Mouse (Mus musculus): ENCODE measurements around the gene Ugt2b1. TPM values are rescaled to one million over a fixed set of nuclear protein-coding genes. Genes with fewer than 3 reads are reported as not detected.
"Not testable (repeated sequence)": the region's sequence is repeated elsewhere in the genome, so short reads cannot be mapped to it uniquely, and the experiment has no call there.

Gene Ugt2b1
- total RNA-seq (2014; rRNA removed; ENCODE audit: low replicate concordance), result not detected in 2 replicates
- polyA plus RNA-seq (2015; fragmentation: Nextera tagmentation; extraction: Ambion mirVana), result not detected in 2 replicates

DNA sequence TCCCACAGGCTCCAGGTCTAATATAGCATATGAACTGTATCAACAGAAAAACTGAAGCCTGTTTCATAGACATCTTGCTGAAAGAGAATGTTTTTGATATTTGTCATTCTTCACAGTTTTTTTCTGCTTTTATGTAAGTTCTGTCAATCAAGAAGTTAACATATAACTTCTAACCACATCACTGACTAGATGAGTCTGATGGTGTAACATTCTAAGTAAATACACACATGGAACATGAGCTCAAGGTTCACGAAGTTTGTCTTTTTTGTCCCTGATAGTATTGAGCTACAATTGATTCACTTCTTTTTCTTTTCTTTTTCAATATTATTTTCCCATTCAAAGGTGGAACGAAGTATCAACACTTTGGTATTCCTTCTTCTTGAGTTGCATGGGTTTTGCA is at the start of gene Ugt2b1:
Gene Ugt2b1, minus strand, starts transcription at position 105 of the 400 bp plus-strand sequence.
- Histone ChIP-seq H3K9ac (replicated peaks; ENCODE audit: low read depth, low read length) (no peak within 1 kb of the TSS), H3K36me3 (replicated peaks; ENCODE audit: control insufficient read depth, insufficient read depth, low read length) (no peaks in the 10 kb centered on the region), H3K9me3 (replicated peaks; ENCODE audit: control insufficient read depth, low read length) (no peaks in the 10 kb centered on the region), H3K4me2 (ENCODE audit: low read depth, low read length) (no peak within 1 kb of the TSS), H3K4me3 (ENCODE audit: low read depth, low read length) (no peak within 1 kb of the TSS), H3K27ac (ENCODE audit: low read depth) (no peak within 1 kb of the TSS), H3K27me3 (ENCODE audit: control insufficient read depth, insufficient read depth, low read length) (no peaks in the 10 kb centered on the region), H3K4me1 (ENCODE audit: control insufficient read depth, insufficient read depth) (no peaks in the 10 kb centered on the region)
- 62% methylated on average over 2 of the region's 2 CpGs for WGBS
- no peak for ATAC-seq (ENCODE audit: insufficient read depth, low read depth)
- TF ChIP-seq EP300 (IDR thresholded peaks at IDR 0.05; ENCODE audit: low read depth) (no peak), CTCF (IDR thresholded peaks at IDR 0.05; ENCODE audit: low read depth) (no peak)
- DNase-seq (ENCODE audit: low spot score), result no peak

DNA sequence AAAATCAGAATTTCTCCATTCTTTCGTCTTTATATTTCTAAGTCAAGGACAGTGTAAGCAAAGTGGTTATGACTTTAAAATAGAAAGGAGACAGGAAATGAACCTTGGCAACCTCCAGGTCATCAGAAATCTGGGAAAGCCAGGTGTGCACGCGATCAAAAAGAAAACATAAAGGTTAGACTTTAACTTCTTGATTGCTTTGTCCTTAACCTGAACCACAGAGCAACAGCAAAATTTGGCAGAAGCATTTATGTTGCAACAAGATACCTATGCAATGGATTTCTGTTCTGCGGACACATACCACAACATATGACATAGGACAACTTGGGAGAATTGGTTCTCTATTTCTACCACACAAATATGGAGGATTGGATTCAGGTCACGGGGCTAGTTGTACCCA is 40.9 kb upstream of the Ugt2b1 start:
- 76% methylated on average over 5 of the region's 5 CpGs for WGBS
- H3K36me3 ChIP-seq (replicated peaks; ENCODE audit: control insufficient read depth, insufficient read depth, low read length); DNase-seq (ENCODE audit: low spot score); H3K4me2 ChIP-seq (ENCODE audit: low read depth, low read length); H3K9me3 ChIP-seq (replicated peaks; ENCODE audit: control insufficient read depth, low read length); H3K27ac ChIP-seq (ENCODE audit: low read depth); H3K4me1 ChIP-seq (ENCODE audit: control insufficient read depth, insufficient read depth); H3K27me3 ChIP-seq (ENCODE audit: control insufficient read depth, insufficient read depth, low read length); H3K4me3 ChIP-seq (ENCODE audit: low read depth, low read length); H3K9ac ChIP-seq (replicated peaks; ENCODE audit: low read depth, low read length); ATAC-seq (ENCODE audit: insufficient read depth, low read depth): not testable (repeated sequence)

- WGBS, result 79% methylated on average over 1 of the region's 1 CpGs
- not testable (repeated sequence) for H3K27ac ChIP-seq (ENCODE audit: low read depth); H3K9ac ChIP-seq (replicated peaks; ENCODE audit: low read depth, low read length); DNase-seq (ENCODE audit: low spot score); H3K4me3 ChIP-seq (ENCODE audit: low read depth, low read length); H3K27me3 ChIP-seq (ENCODE audit: control insufficient read depth, insufficient read depth, low read length); H3K4me2 ChIP-seq (ENCODE audit: low read depth, low read length); H3K4me1 ChIP-seq (ENCODE audit: control insufficient read depth, insufficient read depth); H3K36me3 ChIP-seq (replicated peaks; ENCODE audit: control insufficient read depth, insufficient read depth, low read length); H3K9me3 ChIP-seq (replicated peaks; ENCODE audit: control insufficient read depth, low read length); ATAC-seq (ENCODE audit: insufficient read depth, low read depth)
These were observed 36.5 kb upstream of the Ugt2b1 start for GRCm38 (mm10) chr5:86962849-86963248.

DNA sequence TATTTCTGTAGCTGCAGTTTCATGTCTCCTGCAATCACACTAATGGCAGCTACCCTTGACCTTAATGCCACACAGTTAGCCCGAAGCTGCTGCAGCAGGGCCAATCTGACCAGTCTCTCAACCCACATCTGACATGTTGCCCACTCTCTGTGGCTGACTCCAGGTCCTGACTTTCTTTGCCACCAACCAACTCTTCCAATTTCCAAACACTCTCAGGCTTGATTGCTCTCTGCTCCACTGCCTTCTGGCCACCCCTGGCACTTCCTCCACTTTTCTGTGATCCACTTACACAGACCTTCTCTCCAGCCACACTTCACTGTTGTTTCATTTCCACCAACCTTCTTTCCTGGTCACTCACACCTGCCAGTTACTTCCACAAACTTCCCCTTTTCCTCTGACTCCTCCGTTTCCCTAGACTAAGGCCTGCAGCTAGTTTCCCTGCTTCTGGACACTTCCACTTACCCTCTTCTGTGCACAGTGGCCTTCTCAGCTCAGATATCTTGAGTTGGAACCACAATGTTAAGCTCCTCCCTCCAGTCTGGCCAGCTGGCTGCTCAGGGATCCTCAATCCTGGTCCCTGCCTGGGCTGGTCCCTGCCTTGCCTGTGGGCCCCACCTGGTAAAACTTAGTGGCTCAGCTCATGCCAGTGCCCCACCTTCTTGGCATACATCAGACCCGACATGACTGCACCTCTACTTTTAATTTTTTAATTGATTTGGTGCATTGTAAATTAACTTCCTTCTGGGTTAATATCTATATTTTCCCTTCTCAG is 35.4 kb upstream of the Ugt2b1 start:
- 63% methylated on average over 3 of the region's 3 CpGs for WGBS
- Histone ChIP-seq H3K4me3 (ENCODE audit: low read depth, low read length) (no peak overlapping the region), H3K4me2 (ENCODE audit: low read depth, low read length) (no peak overlapping the region), H3K9me3 (replicated peaks; ENCODE audit: control insufficient read depth, low read length) (no peaks in the 10 kb centered on the region), H3K9ac (replicated peaks; ENCODE audit: low read depth, low read length) (no peak overlapping the region), H3K36me3 (replicated peaks; ENCODE audit: control insufficient read depth, insufficient read depth, low read length) (no peaks in the 10 kb centered on the region), H3K27ac (ENCODE audit: low read depth) (no peak overlapping the region), H3K27me3 (ENCODE audit: control insufficient read depth, insufficient read depth, low read length) (no peaks in the 10 kb centered on the region), H3K4me1 (ENCODE audit: control insufficient read depth, insufficient read depth) (no peaks in the 10 kb centered on the region)
- no peak for DNase-seq (ENCODE audit: low spot score)
- no peak for ATAC-seq (ENCODE audit: insufficient read depth, low read depth)
- TF ChIP-seq CTCF (IDR thresholded peaks at IDR 0.05; ENCODE audit: low read depth), result no peak
- no peak for TF ChIP-seq EP300 (IDR thresholded peaks at IDR 0.05; ENCODE audit: low read depth)

DNA sequence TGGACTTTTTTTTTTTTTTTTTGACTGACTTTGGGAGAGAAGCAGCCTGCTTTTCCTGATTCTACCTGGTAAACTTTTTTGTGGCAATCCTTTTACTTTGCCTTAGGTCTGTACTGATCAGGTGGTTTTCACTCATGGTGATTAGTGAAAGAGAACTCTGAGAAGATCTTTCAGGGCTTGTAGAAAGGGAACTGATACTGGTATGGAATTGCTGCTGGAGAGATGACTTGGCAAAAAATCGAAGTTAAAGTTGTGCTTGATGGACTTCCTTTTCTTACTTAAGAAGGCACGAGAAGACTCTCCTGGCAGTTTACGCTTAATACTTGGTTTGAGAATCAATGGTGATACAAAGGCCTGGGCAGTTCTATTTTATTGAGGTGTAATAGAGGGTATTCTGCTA is 34.2 kb upstream of the Ugt2b1 start:
- Histone ChIP-seq H3K4me3 (ENCODE audit: low read depth, low read length) (no peak overlapping the region), H3K36me3 (replicated peaks; ENCODE audit: control insufficient read depth, insufficient read depth, low read length) (no peaks in the 10 kb centered on the region), H3K4me2 (ENCODE audit: low read depth, low read length) (no peak overlapping the region), H3K27me3 (ENCODE audit: control insufficient read depth, insufficient read depth, low read length) (no peaks in the 10 kb centered on the region), H3K4me1 (ENCODE audit: control insufficient read depth, insufficient read depth) (no peaks in the 10 kb centered on the region), H3K27ac (ENCODE audit: low read depth) (no peak overlapping the region), H3K9me3 (replicated peaks; ENCODE audit: control insufficient read depth, low read length) (no peaks in the 10 kb centered on the region), H3K9ac (replicated peaks; ENCODE audit: low read depth, low read length) (no peak overlapping the region)
- 69% methylated on average over 3 of the region's 3 CpGs for WGBS
- DNase-seq (ENCODE audit: low spot score) (no peak), ATAC-seq (ENCODE audit: insufficient read depth, low read depth) (no peak)
- TF ChIP-seq EP300 (IDR thresholded peaks at IDR 0.05; ENCODE audit: low read depth), result no peak
- TF ChIP-seq CTCF (IDR thresholded peaks at IDR 0.05; ENCODE audit: low read depth), result no peak

- Histone ChIP-seq H3K9me3 (replicated peaks; ENCODE audit: control insufficient read depth, low read length) (no peaks in the 10 kb centered on the region), H3K27ac (ENCODE audit: low read depth) (no peak overlapping the region), H3K4me1 (ENCODE audit: control insufficient read depth, insufficient read depth) (no peaks in the 10 kb centered on the region), H3K4me3 (ENCODE audit: low read depth, low read length) (no peak overlapping the region), H3K4me2 (ENCODE audit: low read depth, low read length) (no peak overlapping the region), H3K9ac (replicated peaks; ENCODE audit: low read depth, low read length) (no peak overlapping the region), H3K36me3 (replicated peaks; ENCODE audit: control insufficient read depth, insufficient read depth, low read length) (no peaks in the 10 kb centered on the region), H3K27me3 (ENCODE audit: control insufficient read depth, insufficient read depth, low read length) (no peaks in the 10 kb centered on the region)
- TF ChIP-seq EP300 (IDR thresholded peaks at IDR 0.05; ENCODE audit: low read depth) (no peak), CTCF (IDR thresholded peaks at IDR 0.05; ENCODE audit: low read depth) (no peak)
- no peak for ATAC-seq (ENCODE audit: insufficient read depth, low read depth)
- no peak for DNase-seq (ENCODE audit: low spot score)
- WGBS, result 75% methylated on average over 2 of the region's 2 CpGs
These were observed 15.8 kb upstream of the Ugt2b1 start for GRCm38 (mm10) chr5:86942111-86942510.
